Mouse (Mus musculus) layer of hippocampus, adult 11-12 months (tissue): ENCODE data around the gene Ddn.

Source experiments
- DNase-seq: peaks from one replicate; pipeline ENCODE4 v3.0.0; 2022; ENCODE audit warnings: low spot score

Ddn gene

DNA sequence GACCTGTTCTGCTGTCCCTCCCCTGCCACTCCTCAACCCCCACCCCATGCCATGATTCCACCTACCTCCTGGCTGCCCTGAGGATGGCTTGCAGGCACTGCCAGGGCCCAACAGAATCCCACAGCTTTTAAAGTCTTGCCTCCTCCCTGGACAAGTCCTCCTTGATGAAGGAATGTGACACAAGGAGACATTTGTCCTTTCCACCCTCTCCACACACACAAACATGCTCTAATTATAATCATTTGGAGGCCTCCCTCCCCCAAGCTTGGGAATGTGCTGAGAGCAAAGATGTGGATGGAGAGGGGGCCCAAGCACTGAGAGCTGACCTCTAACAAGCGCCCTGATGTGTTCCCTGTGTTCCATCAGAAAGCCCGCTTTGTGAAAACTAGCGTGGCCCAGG is at the start of gene Ddn:
Gene Ddn (minus strand): TSS at position 101 of the 400 bp plus-strand sequence.
- DNase-seq = no peak

DNA sequence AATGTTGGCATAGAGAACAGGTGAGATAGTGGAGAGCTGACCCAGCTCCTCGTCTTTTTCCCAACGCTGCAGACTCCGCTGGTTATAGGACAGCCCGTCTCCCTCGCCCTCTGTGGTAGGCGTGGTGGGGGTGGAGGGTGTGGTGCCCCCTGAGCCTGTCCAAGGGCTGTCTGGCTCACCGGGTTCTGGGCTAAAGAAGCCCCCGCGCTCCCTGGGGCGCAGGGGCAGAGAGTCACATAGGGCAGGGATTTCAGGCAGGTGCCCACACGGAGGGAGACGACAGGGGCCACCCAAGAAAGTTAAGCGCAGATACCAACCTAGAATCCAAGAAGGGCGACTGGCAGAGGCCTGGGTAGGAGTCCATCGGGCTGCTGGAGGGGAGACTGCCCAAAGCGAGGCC is 44.9 kb upstream of the Ddn start:
- no peak for DNase-seq

DNA sequence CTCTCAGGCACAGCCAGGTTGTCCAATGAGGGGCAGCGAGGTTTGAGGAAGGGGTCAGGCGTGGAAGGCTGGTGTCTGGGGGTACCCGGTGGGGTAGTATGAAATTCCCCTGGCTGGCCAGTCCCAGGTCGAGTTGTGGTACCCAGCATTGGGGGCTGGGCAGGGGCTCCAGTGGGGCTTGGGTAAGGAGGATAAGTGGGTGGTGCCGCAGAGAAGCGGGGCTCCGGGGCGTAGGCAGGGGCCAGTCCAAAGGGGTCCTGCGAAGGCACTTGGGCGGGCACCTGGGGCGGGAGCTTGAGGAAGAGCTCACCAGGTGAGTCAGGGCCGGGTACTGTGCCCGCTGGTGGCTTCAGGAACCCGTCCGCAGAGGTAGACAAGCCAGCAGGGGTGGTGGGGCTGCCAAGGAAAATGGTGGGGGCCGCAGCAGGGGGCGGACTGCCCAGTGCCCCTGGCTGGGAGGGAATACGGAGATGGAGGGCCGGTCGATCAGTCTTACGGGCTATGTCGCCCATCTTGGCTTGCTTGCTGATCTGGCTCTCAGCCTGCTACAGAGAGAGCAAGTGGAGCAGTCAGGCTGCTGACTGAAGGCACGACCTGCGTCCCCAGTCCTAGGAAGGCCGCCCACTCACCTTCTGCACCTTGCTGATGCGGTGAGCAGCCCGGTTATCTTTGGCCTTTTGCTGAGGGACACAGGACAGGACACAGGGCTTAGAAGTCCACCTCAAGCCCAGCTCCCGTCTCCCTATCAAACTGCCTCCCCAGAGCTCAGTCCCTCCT is 44.1 kb upstream of the Ddn start:
- DNase-seq = no peak

DNA sequence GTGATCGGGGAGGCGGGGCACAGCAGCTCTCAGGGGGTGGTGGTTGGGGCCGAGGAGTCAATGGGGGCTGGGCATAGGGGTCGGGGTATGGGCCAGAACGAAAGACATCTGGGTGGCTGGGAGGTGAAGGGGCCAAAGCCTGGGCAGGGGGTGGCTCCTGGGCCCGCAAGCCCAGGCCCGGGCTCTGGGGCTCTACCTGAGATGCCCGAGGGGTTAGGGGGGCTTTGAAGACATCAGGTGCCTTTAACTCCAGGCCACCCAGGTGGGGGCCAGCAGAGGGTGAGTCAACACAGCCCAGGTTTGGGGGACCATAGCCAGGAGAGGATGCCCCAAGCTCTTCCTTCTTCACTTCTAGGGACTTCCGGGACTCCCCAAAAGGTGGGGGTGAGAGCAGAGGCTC is 43.4 kb upstream of the Ddn start:
- DNase-seq = no peak

DNA sequence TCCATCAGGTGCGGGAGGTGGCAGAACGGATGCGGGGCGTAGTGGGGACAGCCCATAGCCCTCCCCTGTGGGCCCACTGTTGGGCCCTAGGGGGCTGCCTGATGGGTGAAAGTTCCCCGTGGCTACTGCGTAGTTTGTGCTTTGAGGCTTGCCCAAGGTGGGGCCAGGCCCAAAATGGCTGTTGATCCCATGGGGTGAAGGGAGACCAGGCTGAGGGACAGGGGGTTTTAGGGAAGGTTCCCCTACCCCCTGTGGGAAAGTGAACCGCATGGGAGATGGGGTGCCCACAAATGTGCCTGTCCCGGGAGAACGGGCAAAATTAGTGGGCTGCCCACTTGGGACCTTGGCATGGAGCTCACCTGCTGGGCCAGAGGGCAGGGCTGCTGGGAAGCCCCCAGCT is 42.8 kb upstream of the Ddn start:
- DNase-seq = no peak

DNA sequence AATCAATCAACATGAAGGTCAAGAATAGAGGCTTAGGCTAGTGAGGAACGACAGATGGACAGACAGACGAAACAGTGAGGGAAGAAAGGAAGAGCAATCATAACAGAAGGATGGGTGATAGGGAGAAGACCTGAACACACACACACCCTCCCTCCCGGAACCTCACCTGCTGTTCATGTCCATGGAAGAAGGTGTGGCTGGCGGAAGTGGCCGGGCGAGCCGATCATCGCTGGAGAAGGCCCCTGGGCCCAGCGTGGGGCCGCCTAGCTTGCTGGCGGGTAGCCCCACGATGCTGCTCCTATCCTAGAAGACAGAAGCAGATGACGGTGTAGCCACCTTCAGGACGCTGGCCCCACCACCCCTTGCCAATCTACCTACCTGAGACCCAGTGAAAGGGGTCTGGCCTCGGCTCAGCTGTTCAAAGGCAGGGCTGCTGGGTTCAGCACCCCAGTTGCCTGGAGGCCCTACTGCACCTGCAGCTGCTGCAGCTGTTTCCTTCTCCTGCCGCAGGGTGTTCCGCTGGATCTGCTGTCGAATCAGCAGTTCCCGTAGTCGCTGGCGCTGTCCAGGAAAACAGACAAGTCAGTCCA is 42.0 kb upstream of the Ddn start:
- DNase-seq = no peak

DNA sequence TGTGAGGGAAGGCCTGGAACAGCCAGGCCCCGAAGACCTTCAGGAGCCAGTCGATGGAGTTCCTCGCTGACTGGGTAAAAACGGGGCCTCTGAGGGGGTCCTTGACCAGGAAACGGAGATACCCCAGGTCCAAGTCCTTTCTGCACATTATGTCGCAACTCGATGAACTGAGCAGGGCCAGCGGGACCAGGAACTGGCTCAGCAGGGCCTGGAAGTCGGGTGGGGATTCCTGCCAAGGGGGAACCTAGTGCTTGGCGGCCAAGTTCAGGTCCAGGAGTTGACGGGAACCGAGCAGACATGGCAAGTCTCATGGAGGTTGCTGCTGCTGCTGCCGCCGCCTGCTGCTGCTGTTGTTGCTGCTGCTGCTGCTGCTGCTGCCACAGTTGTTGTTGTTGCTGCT is 41.4 kb upstream of the Ddn start:
- DNase-seq = no peak

DNA sequence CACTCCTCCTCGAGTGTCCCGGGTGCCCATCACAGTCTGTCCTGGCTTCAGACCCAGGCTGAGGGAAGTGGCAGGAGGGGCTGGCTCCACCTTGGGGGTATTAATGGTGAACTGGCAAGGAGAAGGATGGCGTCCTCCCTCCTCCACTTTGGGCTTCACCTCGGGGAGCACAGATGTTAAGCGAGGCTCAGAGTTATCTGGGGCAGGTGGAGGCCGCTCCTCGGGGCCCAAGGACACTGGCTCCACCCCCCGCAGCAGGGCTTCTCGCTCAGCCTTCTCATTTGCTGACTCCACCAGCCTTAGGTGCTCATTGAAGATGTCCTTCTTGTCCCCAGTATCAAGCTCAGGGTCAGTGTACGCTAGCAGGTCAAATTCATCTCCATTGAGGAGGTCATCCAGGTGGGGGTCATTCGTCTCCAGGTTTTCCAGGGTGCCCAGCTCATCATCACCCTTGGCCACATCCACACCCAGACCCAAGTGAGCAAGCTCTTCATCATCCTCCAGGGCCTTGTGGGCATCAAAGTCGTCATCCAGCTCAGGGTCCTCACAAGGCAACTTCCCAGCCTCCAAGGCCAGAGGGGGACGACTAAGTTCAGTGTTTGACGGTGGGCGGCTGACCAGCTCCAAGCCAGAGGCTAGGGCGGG is 40.8 kb upstream of the Ddn start:
- no peak for DNase-seq

DNA sequence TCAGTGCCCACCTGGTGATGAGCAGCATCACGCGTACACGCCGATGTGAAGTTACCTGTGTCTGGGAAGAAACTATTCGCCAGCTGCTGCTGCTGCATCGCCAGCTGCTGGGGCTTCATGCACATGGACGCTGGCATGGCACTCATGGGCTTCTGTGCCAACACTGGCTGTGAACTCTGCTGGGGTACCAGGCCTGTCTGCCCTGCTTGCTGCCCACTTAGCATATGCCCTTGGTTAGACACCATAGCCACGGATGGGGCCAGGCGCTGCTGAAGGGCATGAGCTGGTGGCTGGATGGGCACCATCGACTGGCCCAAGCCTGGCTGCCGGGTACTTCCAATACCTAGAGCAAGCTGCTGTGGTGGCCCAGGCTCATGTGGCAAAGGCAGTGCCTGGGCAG is 39.9 kb upstream of the Ddn start:
- DNase-seq = no peak

DNA sequence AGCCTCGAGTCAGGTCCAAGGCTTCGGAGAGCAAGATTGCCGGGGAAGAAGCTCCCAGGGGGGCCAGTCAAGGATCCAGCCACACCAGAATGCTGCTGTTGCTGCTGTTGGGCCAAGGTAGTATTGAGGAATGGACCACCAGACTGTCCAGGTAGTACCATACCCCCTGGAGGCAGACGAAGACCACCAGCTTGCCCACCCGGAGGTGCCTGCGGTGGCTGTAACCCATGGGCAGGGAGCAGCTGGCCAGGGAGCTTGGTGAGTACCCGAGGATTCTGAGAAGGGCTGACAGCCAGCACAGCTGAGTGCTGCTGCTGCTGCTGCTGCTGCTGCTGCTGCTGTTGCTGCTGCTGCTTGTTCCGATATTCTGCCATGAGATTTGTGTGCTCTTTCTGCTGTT is 36.9 kb upstream of the Ddn start:
- no peak for DNase-seq

DNA sequence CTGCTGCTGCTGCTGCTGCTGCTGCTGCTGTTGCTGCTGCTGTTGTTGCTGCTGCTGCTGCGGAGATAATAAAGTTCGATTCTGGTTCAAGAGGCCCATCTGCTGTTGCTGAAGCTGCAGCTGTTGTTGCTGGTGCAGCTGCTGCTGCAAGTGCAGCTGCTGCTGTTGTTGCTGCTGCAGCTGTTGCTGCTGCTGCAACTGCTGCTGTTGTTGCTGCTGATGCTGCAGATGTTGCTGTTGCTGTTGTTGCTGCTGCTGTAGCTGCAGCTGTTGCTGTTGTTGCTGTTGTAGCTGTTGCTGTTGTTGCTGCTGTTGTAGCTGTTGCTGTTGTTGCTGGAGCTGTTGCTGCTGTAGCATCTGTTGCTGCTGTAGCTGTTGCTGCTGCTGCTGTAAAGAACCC is 35.9 kb upstream of the Ddn start:
- DNase-seq = no peak

DNA sequence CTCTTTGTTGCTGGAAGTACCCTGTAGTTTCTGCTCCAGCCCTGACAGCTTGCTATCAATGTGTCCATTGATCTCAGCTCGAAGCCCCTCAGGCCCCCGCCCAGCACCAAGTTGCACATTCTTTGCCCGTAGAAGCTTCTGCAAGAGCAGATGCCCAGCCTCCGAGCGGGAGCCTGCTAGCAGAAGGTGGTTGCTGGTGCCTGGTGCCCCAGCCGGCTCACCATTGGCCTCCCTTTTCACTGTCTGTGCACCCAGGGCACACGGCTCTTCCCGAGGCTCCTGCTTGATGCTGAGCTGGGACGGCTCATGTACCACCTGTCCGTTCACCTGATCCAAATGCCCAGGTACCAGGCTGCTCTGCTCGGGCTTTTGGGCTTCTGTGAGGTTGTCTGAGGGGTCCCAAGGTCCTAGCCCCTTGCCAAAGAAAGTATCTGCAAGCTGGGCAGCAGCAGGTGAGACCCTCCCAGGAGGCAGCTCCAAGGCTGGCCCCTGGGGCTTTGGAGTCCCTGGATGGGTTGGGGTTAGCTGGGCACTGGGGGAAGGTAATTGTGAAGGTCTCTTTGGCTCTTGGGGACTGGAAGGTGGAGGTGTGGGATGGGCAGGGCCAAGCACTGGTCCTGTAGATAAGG is 34.4 kb upstream of the Ddn start:
- DNase-seq = no peak

DNA sequence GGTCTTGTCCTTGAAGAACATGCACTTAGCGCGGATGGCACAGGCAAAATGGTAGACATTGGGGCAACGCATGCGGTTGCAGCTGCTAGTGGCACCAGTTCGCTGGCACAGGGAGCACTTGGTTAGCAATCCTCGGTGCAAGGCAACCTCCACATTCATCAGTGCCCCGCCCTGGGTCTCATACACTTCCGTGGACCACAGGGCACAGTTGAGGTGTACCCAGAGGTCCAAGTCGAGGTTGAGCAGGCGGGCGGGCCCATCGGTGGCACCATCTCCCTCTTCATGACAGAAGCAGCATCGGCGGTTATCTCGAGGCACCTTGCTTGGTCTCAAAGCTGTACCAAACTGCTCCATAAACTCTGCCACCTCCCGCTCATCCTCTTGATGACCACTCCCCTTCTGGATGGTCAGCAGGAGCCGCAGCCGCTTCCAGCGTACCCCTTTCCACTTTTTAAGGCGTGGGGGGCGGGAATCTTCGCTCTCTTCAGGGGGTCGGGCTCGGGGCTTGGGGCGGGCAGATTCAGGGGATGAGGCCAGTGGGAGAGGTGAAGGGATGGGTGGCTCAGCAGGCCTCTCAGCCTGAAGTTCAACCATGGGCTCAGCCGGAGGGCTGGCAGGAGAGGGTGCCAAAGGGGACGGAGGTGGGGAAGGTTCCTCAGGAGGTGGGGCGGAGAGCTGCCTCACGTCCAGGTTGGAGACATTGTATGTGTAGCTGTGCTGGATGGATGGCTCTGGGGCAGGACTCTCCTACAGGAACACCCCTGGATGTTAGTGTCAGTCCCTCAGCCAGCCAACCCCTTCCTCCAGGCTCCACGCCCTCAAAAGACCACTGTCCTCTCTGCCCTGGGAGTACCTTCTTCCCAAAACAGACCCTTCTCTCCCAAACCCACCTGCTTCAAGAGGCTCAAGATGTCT is 30.6 kb upstream of the Ddn start:
- no peak for DNase-seq

DNA sequence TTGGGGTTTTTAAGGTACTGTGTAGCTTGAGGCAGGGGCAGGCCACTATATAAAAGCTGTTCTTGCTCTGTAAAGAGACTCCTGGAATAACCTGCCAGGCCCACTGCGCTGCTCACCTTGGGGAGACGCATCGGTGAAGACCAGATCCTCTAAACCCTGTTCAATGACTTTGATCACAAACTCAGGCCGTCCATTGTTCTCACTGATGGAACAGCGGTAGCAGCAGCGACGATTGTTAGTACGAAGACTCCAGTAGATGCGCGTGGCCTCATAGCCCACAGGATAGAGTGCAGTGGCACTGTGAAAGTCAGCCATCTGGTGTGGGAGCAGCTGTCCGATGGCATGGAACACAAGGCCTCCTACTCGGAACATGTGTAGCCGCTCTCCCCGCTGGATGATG is 29.9 kb upstream of the Ddn start:
- DNase-seq = no peak

DNA sequence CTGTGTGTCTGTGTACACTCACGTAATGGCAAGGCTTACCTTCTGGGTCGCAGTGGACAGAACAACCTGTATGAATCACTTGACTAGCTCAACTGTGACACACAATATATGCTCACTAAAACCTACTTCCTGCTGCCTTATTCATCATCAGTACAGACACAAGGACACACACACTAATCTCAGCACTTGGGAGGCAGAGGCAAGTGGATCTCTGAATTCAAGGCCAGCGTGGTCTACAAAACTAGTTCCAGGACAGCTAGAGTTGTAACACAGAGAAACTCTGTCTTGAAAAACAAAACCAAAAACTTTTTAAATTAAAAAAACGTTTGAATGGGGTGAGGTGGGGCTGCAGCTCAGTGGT is 28.4 kb upstream of the Ddn start:
- DNase-seq = no peak

DNA sequence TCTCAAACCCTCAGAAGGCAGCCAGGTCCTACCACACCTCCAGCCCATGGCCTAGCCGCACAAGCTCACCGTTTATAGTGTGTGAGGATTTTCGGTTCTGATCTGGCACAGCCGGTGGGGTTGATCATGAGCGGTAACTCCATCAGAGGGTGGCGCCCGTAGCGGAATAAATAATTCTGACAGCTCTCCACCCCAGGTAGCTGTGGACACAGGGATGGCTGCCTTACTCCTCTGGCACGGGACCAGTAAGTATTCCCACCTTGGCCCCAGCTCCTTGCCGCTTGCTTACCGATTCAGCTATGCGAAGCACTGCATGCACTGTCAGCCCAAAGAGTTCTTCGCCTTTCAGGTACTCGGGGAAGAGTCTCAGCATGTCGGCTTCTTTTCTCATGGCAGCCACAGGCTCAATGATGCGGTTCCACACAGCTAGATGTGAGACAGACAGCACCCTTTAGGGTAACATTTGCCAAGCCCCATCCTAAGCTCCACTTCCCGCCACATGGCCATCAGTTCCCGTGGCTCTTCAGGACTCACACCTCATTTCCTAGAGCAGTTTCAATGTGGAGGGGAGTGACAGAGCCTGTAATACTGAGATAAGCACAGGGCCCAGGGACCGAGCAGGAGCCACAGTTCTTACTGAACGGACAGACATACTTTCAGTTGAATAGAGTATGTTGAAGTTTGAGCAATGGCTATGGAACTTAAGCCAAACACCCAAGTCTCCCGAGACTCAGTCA is 27.9 kb upstream of the Ddn start:
- DNase-seq = no peak

DNA sequence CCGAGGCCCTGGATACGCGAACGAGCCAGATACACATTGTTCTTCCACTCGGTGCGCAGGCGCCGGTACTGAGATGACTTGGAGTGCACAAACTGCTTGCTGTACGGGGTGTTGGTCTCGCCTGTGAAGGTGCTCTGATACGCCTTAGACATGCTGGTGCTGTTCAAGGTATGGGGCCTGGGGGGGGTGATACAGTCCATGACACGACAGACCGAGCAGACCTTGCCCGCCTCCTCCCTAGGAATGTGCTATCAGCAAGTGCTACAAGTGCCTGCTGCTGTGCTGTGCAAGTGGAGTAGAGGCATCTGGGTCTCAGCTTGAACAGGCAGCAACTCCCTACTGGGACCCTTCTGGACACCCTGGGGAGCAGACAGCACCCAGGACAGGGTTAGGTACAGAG is 26.0 kb upstream of the Ddn start:
- no peak for DNase-seq

DNA sequence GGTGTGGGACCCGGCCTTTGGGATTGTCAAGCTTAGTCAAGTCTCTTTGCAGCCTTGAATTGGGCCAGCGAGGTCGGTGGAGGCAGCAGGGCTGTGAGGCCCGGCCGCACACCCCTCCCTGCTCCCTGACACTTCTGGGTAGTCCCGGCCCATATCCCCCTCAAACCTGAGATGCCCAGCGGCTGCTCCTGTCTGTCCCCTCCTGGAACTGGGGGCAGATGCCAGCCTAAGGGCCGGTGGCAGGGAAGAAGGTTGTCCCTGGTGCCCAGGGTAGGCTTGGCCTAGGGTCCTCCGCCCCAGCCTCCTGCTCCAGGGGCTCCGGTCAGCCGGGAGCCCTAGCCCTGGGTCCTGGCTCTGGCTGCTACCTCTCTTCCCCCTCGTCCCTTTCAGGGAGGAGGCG is 24.8 kb upstream of the Ddn start:
- DNase-seq = no peak

DNA sequence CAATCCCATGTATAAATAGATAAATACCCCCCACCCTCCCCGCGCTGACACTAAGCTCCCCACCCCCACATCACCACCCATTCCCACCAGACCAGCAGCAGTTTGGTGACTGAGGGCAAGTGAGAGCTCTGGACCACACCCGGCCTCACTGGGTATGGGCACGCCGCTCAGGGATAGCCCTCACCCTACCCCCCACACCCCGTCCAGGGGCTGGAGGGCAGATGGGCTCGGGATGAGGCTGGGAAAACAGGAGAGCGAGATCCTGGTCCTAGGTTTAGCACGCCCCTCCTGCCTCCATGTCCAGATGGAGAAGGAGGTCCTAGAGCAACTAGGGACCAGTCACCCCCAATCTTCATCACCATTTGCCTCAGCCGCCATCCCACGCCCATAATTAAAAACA is 24.0 kb upstream of the Ddn start:
- no peak for DNase-seq

DNA sequence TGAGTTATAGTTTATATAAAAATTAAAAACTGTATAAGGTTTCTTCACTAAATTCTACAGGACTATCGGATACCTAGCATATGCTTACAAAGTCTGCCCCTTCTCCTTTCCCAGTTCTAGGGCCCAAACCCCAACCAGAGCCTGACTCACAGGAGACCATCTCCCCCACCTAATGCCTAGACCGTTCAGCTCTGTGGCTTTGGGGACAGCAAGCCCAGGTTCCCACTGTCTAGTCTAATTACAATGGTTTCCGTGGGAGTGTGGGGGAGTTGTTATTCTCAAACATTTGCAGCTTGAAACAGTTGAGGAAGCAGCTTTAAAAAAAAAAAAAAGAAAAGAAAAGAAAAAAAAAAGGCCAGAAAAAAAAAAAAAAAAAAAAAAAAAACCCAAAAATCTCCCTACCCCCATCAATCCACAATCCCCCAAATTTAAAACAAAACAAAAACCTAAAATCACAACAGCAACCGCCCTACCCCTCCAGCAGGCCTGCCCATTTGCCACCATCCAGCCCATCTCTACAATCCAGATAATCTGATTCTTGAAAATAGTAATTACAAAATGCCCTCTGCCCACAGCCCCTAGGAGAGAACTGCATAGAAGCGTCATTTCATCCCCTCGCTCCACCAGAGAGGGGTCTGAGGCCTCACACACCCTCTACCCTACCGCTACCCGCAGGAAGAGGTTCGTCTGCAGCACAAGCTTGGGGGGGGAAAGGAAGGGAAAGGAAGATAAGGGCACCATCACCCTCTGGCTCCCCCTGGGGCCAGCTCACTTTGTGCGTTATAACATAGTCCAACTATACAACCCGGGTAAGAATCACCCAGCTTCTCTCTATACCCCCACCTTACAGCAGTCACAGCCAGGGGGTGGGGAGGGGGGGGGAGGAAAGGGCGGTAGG is 23.1 kb upstream of the Ddn start:
- DNase-seq = no peak

DNA sequence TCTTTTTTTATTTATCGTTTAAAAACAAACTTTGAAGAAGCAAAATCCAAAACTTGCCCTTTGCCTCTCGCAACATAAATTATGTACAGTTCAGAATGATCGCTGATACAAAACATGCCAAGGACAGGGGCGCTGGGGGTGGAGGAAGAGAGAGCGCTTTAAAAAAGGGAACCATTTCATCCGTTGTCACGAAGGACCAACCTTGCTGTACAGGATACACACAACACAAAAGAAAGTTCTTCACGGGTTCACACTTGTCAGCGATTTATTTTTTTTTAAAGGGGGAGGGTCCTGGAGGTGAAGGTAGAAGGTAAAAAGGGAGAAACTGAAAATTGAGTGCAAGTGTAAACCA is 22.4 kb upstream of the Ddn start:
- DNase-seq = no peak
